Mouse (Mus musculus) hindbrain, embryonic 16.5 days (tissue): ENCODE data around the gene Tfdp2. TPM values are rescaled to one million over a fixed set of nuclear protein-coding genes. Genes with fewer than 3 reads are reported as not detected.
"Not testable (repeated sequence)": the region's sequence is repeated elsewhere in the genome, so short reads cannot be mapped to it uniquely, and the experiment has no call there.

Experiments used
- ATAC-seq: fragments of 200-750 bp; cut with Nextera tagmentation; 2 replicates; pipeline ENCODE4 v1.8.0; 2017; ENCODE audit warnings: moderate TSS enrichment, moderate library complexity
- H3K27ac ChIP-seq: fragments of 300-500 bp; sonication (generic); 2 replicates; pipeline ENCODE4 v1.5.1; 2014; ENCODE audit warnings: low read depth, mild to moderate bottlenecking, control low read depth, low read length, moderate library complexity
- H3K27me3 ChIP-seq: fragments of 300-500 bp; sonication (generic); replicated peaks from 2 replicates; pipeline ENCODE4 v1.6.1; 2014; ENCODE audit warnings: low read length; ENCODE audit not compliant: control insufficient read depth, insufficient read depth
- H3K36me3 ChIP-seq: fragments of 300-500 bp; sonication (generic); 2 replicates; pipeline ENCODE4 v1.6.1; 2014; ENCODE audit warnings: mild to moderate bottlenecking, low read length, moderate library complexity, mixed read lengths; ENCODE audit not compliant: control insufficient read depth, insufficient read depth
- H3K4me1 ChIP-seq: fragments of 300-500 bp; sonication (generic); 2 replicates; pipeline ENCODE4 v1.6.1; 2014; ENCODE audit warnings: low read depth, low read length; ENCODE audit not compliant: control insufficient read depth, insufficient read depth
- H3K4me2 ChIP-seq: fragments of 300-500 bp; sonication (generic); 2 replicates; pipeline ENCODE4 v1.6.1; 2014; ENCODE audit warnings: mild to moderate bottlenecking, low read length, control low read depth, moderate library complexity
- H3K4me3 ChIP-seq: fragments of 300-500 bp; sonication (generic); 2 replicates; pipeline ENCODE4 v1.5.1; 2014; ENCODE audit warnings: mild to moderate bottlenecking, low read length, control low read depth, moderate library complexity
- H3K9ac ChIP-seq: fragments of 300-500 bp; sonication (generic); 2 replicates; pipeline ENCODE4 v1.6.1; 2014; ENCODE audit warnings: low read depth, mild to moderate bottlenecking, control low read depth, low read length, moderate library complexity
- H3K9me3 ChIP-seq: fragments of 300-500 bp; sonication (generic); 2 replicates; pipeline ENCODE4 v1.6.1; 2014; ENCODE audit warnings: mild to moderate bottlenecking, low read length, moderate library complexity; ENCODE audit not compliant: control insufficient read depth
- WGBS: fragments of 180-500 bp; shearing (Covaris S2); extraction: QIAGEN DNeasy Blood & Tissue Kit; methylation state at CpG from one replicate; pipeline ENCODE4 v1.1.7; 2014; 5-methylcytosine and 5-hydroxymethylcytosine counted together
- polyA plus RNA-seq: library from polyadenylated mRNA; unstranded; fragments of >200 nt; fragmentation: Nextera tagmentation; extraction: Ambion mirVana; gene quantifications from 2 replicates; pipeline ENCODE4 v1.2.1, GENCODE M21; 2015

Gene Tfdp2
- polyA plus RNA-seq, 1 experiment from 2014 or later = 14.9 TPM

DNA sequence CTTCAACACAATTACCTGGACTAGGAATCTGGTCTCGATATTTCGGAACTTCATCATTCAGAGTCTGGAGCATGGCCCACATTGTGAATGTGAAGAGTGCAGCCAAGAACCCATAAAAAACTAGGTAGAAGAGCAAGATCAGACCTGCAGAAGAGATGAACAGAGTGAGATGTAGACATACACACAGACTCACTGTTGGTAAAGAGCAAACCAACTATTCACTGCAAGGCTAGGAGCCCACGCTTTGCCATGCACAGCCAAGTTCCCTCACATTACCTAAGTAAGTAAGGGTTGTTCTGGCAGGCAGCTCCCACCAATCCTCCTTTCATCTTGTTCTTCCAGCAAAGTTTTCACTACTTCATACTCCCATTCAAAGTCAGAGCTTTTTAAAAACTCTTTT lies 149.7 kb downstream of the Tfdp2 start:
- Histone ChIP-seq H3K36me3 (peaks cover 3% of the 10 kb centered on the region; the same call in 1 of the 2 replicates), H3K27ac (no peak overlapping the region), H3K4me1 (no peaks in the 10 kb centered on the region), H3K4me3 (no peak overlapping the region), H3K27me3 (no peaks in the 10 kb centered on the region), H3K9ac (no peak overlapping the region), H3K9me3 (no peaks in the 10 kb centered on the region), H3K4me2 (no peak overlapping the region)
- 94% methylated on average over 3 of the region's 3 CpGs for WGBS
- ATAC-seq = no peak

DNA sequence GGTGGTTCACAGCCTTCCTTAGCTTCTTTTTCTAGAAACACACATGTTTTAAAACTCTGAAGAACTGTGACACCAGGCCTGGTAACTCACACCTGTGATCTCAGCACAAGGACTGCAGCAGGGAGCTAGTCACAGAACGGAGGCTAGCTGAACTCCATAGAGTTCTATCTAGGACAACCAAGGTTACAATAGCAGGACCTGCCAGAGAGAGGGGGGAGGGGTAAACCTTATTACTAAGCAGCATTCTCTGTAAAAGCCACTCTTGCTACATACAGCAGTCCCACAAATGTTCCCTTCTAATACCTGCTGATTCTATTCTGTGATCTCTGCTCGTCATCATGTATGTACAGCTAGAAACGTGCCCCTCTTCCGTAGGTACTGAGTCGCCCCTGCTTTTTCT lies 152.8 kb downstream of the Tfdp2 start:
- Histone ChIP-seq H3K4me1 (no peaks in the 10 kb centered on the region; the same call in 1 of the 2 replicates), H3K9me3 (no peaks in the 10 kb centered on the region), H3K36me3 (no peaks in the 10 kb centered on the region), H3K27ac (no peak overlapping the region), H3K9ac (no peak overlapping the region), H3K4me2 (no peak overlapping the region), H3K27me3 (no peaks in the 10 kb centered on the region), H3K4me3 (no peak overlapping the region)
- WGBS = 92% methylated on average over 5 of the region's 5 CpGs
- no peak for ATAC-seq

- 37% methylated on average over 4 of the region's 4 CpGs for WGBS
- no peak overlapping the region for H3K9ac ChIP-seq
- H3K4me3 ChIP-seq = no peak overlapping the region
- H3K4me1 ChIP-seq = peaks cover 2% of the 10 kb centered on the region; the same call in 1 of the 2 replicates
- 0 out of 2 replicates have a peak, but pooled peaks have one; percentile 80 for ATAC-seq
- no peak overlapping the region for H3K27ac ChIP-seq
- no peaks in the 10 kb centered on the region for H3K36me3 ChIP-seq
- no peaks in the 10 kb centered on the region for H3K27me3 ChIP-seq
- H3K9me3 ChIP-seq = no peaks in the 10 kb centered on the region
- no peak overlapping the region for H3K4me2 ChIP-seq
These were observed 153.9 kb downstream of the Tfdp2 start for GRCm38 (mm10) chr9:96350010-96350409.

GRCm38 (mm10) chr9:96350476-96350875 lies 154.4 kb downstream of the Tfdp2 start:
- Histone ChIP-seq H3K9ac (no peak overlapping the region), H3K27ac (no peak overlapping the region), H3K27me3 (no peaks in the 10 kb centered on the region), H3K4me3 (no peak overlapping the region), H3K9me3 (no peaks in the 10 kb centered on the region), H3K36me3 (no peaks in the 10 kb centered on the region), H3K4me2 (no peak overlapping the region), H3K4me1 (peaks cover 2% of the 10 kb centered on the region; the same call in 1 of the 2 replicates)
- no peak for ATAC-seq
- 57% methylated on average over 3 of the region's 3 CpGs for WGBS

- H3K9me3 ChIP-seq, H3K4me1 ChIP-seq, H3K36me3 ChIP-seq, H3K4me3 ChIP-seq, ATAC-seq, H3K27ac ChIP-seq, H3K4me2 ChIP-seq, H3K27me3 ChIP-seq, H3K9ac ChIP-seq: not testable (repeated sequence)
- 91% methylated on average over 6 of the region's 6 CpGs for WGBS
These were observed 155.7 kb downstream of the Tfdp2 start for GRCm38 (mm10) chr9:96351771-96352170.

GRCm38 (mm10) chr9:96353121-96353769 lies 157.2 kb downstream of the Tfdp2 start:
- WGBS = 78% methylated on average over 12 of the region's 12 CpGs
- H3K9me3 ChIP-seq = no peaks in the 10 kb centered on the region
- peaks cover 2% of the 10 kb centered on the region; the same call in 1 of the 2 replicates for H3K4me1 ChIP-seq
- no peak overlapping the region for H3K27ac ChIP-seq
- no peak for ATAC-seq
- no peak overlapping the region for H3K9ac ChIP-seq
- no peak overlapping the region for H3K4me2 ChIP-seq
- H3K27me3 ChIP-seq = no peaks in the 10 kb centered on the region
- no peaks in the 10 kb centered on the region for H3K36me3 ChIP-seq
- H3K4me3 ChIP-seq = no peak overlapping the region

- Histone ChIP-seq H3K9ac (no peak overlapping the region), H3K27ac (no peak overlapping the region), H3K9me3 (no peaks in the 10 kb centered on the region), H3K4me2 (no peak overlapping the region), H3K27me3 (no peaks in the 10 kb centered on the region), H3K36me3 (no peaks in the 10 kb centered on the region), H3K4me1 (peaks cover 2% of the 10 kb centered on the region; the same call in 1 of the 2 replicates), H3K4me3 (no peak overlapping the region)
- no peak for ATAC-seq
- WGBS = 60% methylated on average over 8 of the region's 8 CpGs
These were observed 157.7 kb downstream of the Tfdp2 start for GRCm38 (mm10) chr9:96353799-96354198.

GRCm38 (mm10) chr9:96360056-96360455 lies 164.0 kb downstream of the Tfdp2 start:
- Histone ChIP-seq H3K27me3 (no peaks in the 10 kb centered on the region), H3K4me1 (peaks cover 12% of the 10 kb centered on the region), H3K9me3 (no peaks in the 10 kb centered on the region), H3K9ac (no peak overlapping the region), H3K4me2 (no peak overlapping the region), H3K27ac (no peak overlapping the region), H3K4me3 (no peak overlapping the region), H3K36me3 (no peaks in the 10 kb centered on the region)
- ATAC-seq = no peak
- 87% methylated on average over 3 of the region's 3 CpGs for WGBS

- Histone ChIP-seq H3K9ac (peak overlapping the region; percentile 91), H3K36me3 (no peaks in the 10 kb centered on the region), H3K27ac (peak overlapping the region; percentile 90), H3K4me2 (peak overlapping the region; percentile 67), H3K9me3 (no peaks in the 10 kb centered on the region), H3K4me1 (peaks cover 12% of the 10 kb centered on the region), H3K27me3 (no peaks in the 10 kb centered on the region), H3K4me3 (peak overlapping the region; percentile 89)
- ATAC-seq = no peak; the same call in none of the 2 replicates
- under 1% methylated on average over 41 of the region's 64 CpGs for WGBS
These were observed 167.6 kb downstream of the Tfdp2 start for GRCm38 (mm10) chr9:96363581-96364140.
